Mouse (Mus musculus): Measurements from ENCODE around the gene Zfp853.

Zfp853 gene

GRCm38 (mm10) chr5:143293404-143293803 lies at the start of gene Zfp853:
Gene Zfp853, minus strand, starts transcription at chr5:143293623.
- no peak for DNase-seq

GRCm38 (mm10) chr5:143339603-143340002 lies 46.2 kb upstream of the Zfp853 start:
- DNase-seq: no peak

DNA sequence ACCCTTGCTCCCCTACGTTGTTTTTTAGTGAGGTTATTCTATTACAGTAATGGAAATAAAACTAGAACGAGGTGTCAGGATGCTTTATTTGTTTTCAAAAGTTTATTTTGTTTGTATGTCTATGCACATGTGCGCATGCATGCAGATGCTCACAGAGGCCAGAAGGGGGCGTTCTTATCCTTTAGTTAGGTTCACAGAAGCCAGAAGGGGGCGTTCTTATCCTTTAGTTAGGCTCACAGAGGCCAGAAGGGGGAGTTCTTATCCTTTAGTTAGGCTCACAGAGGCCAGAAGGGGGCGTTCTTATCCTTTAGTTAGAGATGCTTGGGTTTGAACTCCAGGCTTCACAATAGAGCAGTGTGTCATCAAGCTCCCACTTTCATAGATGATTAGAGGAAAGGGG lies 43.1 kb upstream of the Zfp853 start:
- DNase-seq: no peak

GRCm38 (mm10) chr5:143335089-143335460 lies 41.7 kb upstream of the Zfp853 start:
- no peak for DNase-seq

DNA sequence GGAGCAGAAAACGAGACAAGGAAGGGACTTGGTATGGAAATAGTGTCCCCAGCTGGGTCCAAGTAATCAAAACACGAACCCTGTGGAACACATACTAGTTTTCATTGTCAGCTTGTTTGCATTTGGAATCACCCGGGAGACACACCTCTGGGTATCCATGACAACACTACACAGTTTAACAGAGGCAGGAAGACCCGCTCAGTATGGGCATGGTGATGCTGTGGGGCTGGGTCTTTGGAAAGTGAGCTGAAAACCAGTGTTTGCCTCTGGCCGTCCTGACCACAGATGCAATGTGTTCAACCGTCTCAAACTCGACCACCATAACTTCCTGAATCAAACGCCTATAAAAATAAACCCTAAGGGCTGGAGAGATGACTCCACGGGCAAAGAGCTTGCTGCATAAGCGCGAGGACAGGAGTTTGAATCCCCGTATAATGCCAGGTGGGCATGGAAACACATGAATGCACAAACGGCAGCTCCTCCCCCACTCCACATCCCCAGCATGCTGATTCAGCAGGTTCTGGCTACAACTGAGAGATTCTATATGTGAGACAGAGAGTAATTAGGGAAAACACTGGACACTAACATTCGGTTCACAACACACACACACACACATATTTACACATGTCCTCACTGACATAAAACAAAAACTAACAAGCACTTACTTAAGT lies 41.1 kb upstream of the Zfp853 start:
- no peak for DNase-seq

DNA sequence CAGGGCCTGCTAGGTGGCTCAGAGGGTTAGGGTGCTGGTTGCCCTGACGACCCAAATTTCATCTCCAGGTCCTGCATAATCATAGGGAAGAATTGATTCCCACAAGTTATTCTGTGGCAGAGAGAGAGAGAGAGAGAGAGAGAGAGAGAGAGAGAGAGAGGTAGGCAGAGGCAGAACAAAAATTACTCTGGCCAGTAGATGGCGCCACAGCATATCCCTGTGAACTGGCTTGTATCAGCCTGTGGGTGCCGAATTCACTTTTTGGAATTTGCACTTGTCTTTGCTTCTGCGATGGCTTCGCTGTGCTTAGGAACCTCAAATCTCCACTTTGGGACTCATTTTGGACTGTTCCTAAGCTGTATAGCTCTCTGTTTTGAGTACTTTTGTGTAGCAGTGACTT lies 40.4 kb upstream of the Zfp853 start:
- peak; percentile 67 for DNase-seq

DNA sequence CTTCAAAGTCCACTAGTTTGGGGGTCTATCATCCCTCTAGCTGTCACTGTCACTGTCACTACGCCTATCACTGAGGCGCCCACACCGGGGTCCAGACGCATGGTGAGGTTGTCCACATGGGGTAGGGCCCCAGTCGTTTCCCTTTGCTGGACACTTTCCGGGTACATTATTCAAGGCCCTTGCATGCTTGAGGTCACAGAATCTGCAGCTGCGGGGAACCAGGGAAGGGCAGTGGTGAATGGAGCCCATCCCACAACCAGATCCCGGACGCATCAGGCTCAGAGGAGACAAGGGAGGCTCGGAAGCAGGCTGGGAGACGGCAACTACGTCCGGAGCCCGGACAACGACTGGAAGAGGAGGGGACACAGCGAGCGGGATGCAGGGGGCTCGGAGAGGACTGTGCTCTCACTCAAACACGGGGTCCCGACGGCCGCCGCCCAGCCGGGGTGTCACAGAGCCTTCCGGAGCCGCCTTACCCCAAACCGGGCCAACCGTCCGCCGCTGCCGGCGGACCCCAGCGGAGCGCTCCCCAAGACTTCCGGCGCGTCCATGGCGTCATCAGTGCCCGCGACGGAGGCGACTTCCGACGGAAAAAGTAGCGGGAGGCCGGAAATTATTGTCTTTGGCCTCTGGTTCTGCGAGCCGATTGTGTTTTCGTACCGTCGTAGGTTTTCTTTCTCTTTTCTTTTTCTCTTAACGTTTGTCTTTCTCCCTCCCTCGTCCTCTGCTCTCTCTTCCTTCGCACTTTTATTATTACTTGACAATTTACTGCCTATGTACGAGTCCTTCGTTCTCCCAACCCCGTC lies 35.5 kb upstream of the Zfp853 start, which contains the start of gene Zdhhc4:
TSS of gene Zdhhc4 (minus strand) at position 567 of the 806 bp plus-strand sequence.
- peak; percentile 88 for DNase-seq

DNA sequence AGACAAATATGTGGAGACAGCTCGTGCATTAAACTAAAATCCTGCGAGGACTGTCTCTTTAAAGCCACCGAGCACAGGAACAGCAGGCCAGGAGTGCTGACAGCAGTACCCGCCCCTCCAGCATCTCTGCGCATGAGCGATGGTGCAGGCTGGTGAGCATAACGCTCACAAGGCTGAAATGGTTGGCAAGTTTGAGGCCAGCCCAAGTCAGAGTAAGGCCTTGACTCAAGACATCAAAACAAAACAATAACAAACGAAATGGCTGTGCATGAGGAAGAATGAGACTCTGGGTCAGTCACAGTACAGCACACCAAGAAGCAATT lies 23.8 kb upstream of the Zfp853 start:
- DNase-seq: no peak

DNA sequence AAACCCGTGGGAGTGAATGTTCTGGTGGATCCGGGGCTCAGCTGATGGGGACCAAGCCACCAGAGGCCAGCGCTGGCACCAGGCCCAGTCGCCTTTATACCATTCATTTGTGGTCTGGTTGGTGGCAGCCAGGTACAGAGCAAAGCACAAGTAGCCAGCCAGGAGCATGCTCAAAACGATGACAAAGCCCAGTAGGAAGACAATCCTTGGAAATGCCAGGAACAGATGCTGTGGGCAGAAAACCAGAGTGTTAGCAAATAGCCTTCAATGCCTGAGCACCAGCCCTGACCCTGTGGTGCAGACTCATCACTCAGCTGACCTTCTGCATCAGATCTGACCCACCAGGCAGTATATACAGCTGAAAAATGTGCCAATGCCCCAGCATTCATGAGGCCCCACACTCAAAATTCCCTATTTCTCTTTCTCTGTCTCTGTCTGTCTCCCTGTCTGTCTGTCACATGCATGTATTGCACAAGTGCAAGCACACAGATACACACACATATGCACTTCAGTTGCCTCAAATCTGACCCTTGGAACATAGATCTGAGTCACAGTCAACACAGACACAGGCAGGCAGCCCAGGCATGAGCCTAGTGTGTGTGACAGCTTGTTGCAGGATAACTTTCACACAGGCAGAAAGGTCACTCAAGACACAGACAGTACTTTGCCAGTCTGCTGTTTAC lies 23.3 kb upstream of the Zfp853 start:
- DNase-seq: no peak

GRCm38 (mm10) chr5:143315514-143315888 lies 22.1 kb upstream of the Zfp853 start:
- DNase-seq: no peak

GRCm38 (mm10) chr5:143314730-143315513 lies 21.5 kb upstream of the Zfp853 start, which contains the start of gene E130309D02Rik:
Gene E130309D02Rik, minus strand, starts transcription at chr5:143315360.
- DNase-seq: peak; percentile 90

- DNase-seq: peak; percentile 44
These were observed 20.8 kb upstream of the Zfp853 start for GRCm38 (mm10) chr5:143314183-143314729.

DNA sequence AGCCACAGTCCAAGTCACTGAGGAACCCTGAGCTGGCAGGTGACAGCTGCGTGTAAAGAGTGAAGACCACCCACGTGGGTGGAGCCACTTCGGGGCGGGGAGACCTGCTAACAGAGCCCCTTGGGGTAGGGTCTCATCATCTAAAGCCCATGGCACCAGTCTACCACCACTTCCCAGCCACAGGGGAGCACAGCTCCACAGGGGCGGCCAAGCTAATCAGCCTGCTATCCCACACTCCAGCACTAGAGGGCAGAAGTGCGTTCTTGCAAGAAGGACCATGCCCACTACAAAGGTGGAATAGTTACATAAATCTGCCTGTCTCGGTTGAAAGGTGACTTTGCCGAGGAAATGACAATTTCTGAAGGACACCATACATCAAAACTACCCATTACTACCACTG lies 18.5 kb upstream of the Zfp853 start:
- DNase-seq: peak; percentile 88

- no peak for DNase-seq
These were observed 16.5 kb upstream of the Zfp853 start for GRCm38 (mm10) chr5:143309916-143310315.

DNA sequence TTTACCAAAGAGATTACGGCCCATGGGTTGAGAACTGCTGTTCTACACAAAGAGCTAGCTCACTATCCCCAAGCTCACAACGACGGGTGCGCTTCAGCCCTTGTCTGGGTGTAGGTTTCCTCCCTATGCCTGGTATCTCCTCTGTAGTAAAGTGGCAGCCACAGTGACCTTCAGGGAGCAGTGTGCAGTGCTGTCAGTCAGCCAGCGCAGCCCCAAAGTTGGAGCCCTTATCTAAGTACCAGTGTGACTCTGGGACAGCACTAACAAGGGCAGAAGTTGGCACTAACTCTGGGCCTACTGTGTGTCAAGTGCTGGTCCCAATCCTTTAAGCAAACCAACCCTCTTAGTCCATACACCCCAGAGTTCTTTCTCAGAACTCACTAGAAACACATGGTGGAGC lies 15.4 kb upstream of the Zfp853 start:
- no peak for DNase-seq

GRCm38 (mm10) chr5:143304251-143304650 lies 10.8 kb upstream of the Zfp853 start:
- DNase-seq: no peak

GRCm38 (mm10) chr5:143301296-143301695 lies 7.9 kb upstream of the Zfp853 start:
- no peak for DNase-seq

- peak; percentile 63 for DNase-seq
These were observed 6.3 kb upstream of the Zfp853 start for GRCm38 (mm10) chr5:143299686-143300085.

DNA sequence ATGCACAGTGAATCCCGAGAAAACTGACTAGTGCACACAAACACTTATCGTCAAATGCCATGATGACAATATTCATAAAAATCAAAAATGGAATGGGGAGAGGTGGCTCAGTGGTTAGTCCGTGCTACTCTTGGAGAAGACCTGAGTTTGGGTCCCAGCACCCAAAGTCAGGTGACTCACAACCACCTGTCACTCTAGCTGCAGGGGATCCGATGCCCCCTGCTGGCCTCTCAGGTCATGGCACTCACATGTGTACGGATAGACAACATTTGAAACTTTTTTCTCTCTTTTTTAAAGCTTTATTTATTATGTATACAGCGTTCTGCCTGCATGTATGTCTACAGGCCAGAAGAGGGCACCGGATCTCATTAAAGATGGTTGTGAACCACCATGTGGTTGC lies 5.0 kb upstream of the Zfp853 start:
- no peak for DNase-seq

- no peak for DNase-seq
These were observed 4.6 kb upstream of the Zfp853 start for GRCm38 (mm10) chr5:143297986-143298385.

DNA sequence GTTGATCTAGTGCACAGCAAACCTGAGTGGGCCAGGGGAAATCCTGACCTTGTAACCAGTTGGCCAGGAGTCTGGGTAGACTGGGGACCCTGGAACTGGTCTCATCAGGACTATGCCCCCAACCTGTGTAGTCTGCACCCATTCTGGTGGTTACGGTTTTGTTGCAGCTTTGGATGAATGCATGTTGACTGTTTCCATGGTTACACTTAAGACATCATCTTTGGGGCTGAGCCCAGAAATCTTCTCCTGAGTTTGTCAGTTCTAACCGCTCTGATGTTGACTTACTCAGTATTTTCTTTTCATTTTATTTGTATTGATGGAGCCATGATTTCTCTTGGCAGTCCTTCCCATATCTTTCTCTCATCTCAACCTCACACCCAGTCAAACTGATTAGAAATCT lies 1.9 kb upstream of the Zfp853 start:
- no peak for DNase-seq

DNA sequence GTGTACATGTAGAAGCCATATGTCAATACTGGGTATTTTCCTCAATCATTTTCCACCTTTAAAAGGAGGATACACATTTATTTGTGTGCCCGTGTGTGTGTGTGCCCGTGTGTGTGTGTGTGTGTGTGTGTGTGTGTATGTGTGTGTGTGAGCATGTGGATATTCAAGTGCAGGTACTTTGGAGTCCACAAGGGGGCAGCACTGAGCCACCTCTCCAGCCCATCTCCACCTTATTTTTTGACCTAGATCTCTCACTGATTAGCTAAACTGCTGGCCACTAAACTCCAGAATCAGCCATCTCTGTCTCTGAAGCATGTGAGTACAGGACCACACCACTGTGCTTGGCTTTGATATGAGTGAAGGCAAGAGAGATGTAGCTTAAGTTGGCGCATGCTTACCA lies 1.4 kb upstream of the Zfp853 start:
- DNase-seq: no peak

GRCm38 (mm10) chr5:143292879-143293278 lies 544 bp downstream of the Zfp853 start:
- DNase-seq: no peak
